Mouse (Mus musculus) heart, adult 2 months (tissue): ENCODE measurements around the gene Nckap5. TPM values are rescaled to one million over a fixed set of nuclear protein-coding genes. Genes with fewer than 3 reads are reported as not detected.

Experiments used
- DNase-seq, 2 experiments: peaks; one replicate each; pipeline ENCODE4 v3.0.0; 2021
- H3K27ac ChIP-seq: fragments of 200-600 bp; 2 replicates; pipeline ENCODE4 v1.8.1; 2022
- H3K27me3 ChIP-seq: fragments of 200-500 bp; 2 replicates; pipeline ENCODE4 v1.6.1; 2012; ENCODE audit warnings: mild to moderate bottlenecking, low read length, inconsistent platforms, mixed read lengths; ENCODE audit not compliant: control insufficient read depth, insufficient read depth
- H3K36me3 ChIP-seq: fragments of 200-500 bp; 2 replicates; pipeline ENCODE4 v1.6.1; 2012; ENCODE audit warnings: low read length, inconsistent platforms; ENCODE audit not compliant: control insufficient read depth, insufficient read depth
- H3K4me1 ChIP-seq: fragments of 200-500 bp; 2 replicates; pipeline ENCODE4 v1.6.1; 2011; ENCODE audit warnings: low read length; ENCODE audit not compliant: control insufficient read depth, insufficient read depth
- H3K4me3 ChIP-seq: fragments of 200-600 bp; 2 replicates; pipeline ENCODE4 v1.8.1; 2022
- H3K79me2 ChIP-seq: fragments of 200-500 bp; replicated peaks from 2 replicates; pipeline ENCODE4 v1.6.1; 2012; ENCODE audit warnings: mild to moderate bottlenecking, inconsistent platforms, low read length, moderate library complexity, mixed read lengths; ENCODE audit not compliant: control insufficient read depth, insufficient read depth
- H3K9ac ChIP-seq: fragments of 200-500 bp; 2 replicates; pipeline ENCODE4 v1.6.1; 2012; ENCODE audit warnings: low read depth, mild to moderate bottlenecking, control low read depth, inconsistent platforms, low read length, mixed read lengths
- CTCF ChIP-seq: fragments of 200-600 bp; IDR thresholded peaks from 2 replicates; pipeline ENCODE4 v1.8.1; 2022; ENCODE audit warnings: antibody characterized with exemption, mild to moderate bottlenecking, moderate library complexity
- EP300 ChIP-seq: fragments of 200-500 bp; IDR thresholded peaks from 2 replicates; pipeline ENCODE4 v1.6.1; 2011; ENCODE audit warnings: low read depth, low read length, control low read depth; ENCODE audit not compliant: insufficient read depth
- POLR2A ChIP-seq: fragments of 200-500 bp; IDR thresholded peaks from 2 replicates; pipeline ENCODE4 v1.6.1; 2011; ENCODE audit warnings: mild to moderate bottlenecking, low read depth, low read length, control low read depth; ENCODE audit not compliant: insufficient read depth
- WGBS: fragments of 180-500 bp; shearing (Covaris S2); methylation state at CpG from one replicate; pipeline ENCODE4 v1.1.7; 2018; 5-methylcytosine and 5-hydroxymethylcytosine counted together
- intact Hi-C: fragments of 180-260 bp; cut with DNase I; formaldehyde crosslinking; loops from one replicate; pipeline ENCODE4 v1.15.1; 2025
- polyA plus RNA-seq: library from polyadenylated mRNA; depleted of rRNA; stranded (reverse); fragments of >200 nt; gene quantifications from 2 replicates; pipeline ENCODE4 v1.2.3, GENCODE M21; 2012
- total RNA-seq, 2 experiments: library from RNA; stranded (reverse); gene quantifications; 2 replicates each; pipeline ENCODE4 v1.2.3; 2021

Nckap5 gene
- total and polyA plus RNA-seq, 3 experiments, result 2.8 to 9.6 (median 6.0) TPM

DNA sequence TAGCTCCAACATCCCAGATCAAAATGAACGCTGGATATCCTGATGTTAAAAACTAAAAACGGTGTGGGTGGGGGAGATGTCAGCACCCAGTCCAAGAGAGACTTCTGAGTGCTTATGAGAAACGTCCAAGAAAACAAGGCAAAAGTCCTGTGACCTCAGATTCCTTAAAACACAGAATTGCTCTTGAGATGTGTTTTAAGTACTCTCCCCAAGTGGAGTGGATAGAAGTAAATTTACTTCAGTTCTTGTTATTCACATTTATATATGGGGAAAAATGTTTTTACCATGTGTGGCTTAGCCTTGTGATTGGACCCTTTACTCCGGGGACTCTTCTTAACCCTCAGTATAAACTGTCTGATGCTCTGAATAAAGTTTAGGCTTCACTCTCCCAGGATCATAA is 640.2 kb downstream of the Nckap5 start:
- H3K4me3 ChIP-seq, result no peak overlapping the region
- no peaks in the 10 kb centered on the region for H3K79me2 ChIP-seq
- TF ChIP-seq EP300 (no peak), CTCF (no peak), POLR2A (no peak)
- no peak overlapping the region for H3K9ac ChIP-seq
- intact Hi-C loops, result no loop called here
- no peaks in the 10 kb centered on the region for H3K4me1 ChIP-seq
- no peak overlapping the region for H3K27ac ChIP-seq
- no peaks in the 10 kb centered on the region for H3K36me3 ChIP-seq
- DNase-seq, result no peak
- WGBS, result 64% methylated on average over 4 of the region's 4 CpGs
- no peaks in the 10 kb centered on the region for H3K27me3 ChIP-seq

GRCm38 (mm10) chr1:126183751-126184150 is 646.8 kb downstream of the Nckap5 start:
- Histone ChIP-seq H3K79me2 (no peaks in the 10 kb centered on the region), H3K4me1 (no peaks in the 10 kb centered on the region), H3K9ac (no peak overlapping the region), H3K27ac (no peak overlapping the region), H3K27me3 (no peaks in the 10 kb centered on the region), H3K36me3 (no peaks in the 10 kb centered on the region), H3K4me3 (no peak overlapping the region)
- TF ChIP-seq CTCF (no peak), EP300 (no peak), POLR2A (no peak)
- DNase-seq, result no peak
- intact Hi-C loops, result no loop called here
- WGBS, result 93% methylated on average over 7 of the region's 7 CpGs

DNA sequence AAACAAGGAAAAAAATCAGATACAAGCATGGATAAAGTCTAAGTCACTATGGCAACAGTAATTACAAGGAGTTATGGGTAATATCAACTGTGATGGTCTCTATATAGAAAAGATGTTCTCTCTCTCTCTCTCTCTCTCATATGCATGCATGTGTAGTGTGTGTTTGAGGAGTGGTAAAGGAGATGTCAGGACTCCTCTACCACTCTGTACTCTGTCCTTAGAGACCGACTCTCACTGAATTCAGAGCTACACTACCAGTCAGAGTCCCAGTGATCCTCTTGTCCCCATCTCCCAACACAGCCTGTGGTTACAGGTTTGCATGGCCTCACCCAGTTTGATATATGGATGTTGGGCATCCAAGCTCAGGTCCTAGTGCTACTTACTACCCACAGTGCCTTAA is 662.0 kb downstream of the Nckap5 start:
- no peak for DNase-seq
- intact Hi-C loops, result no loop called here
- H3K27me3 ChIP-seq, result no peaks in the 10 kb centered on the region
- no peak overlapping the region for H3K27ac ChIP-seq
- H3K4me3 ChIP-seq, result no peak overlapping the region
- H3K36me3 ChIP-seq, result no peaks in the 10 kb centered on the region
- H3K4me1 ChIP-seq, result no peaks in the 10 kb centered on the region
- 73% methylated on average over 1 of the region's 1 CpGs for WGBS
- H3K9ac ChIP-seq, result no peak overlapping the region
- no peak for TF ChIP-seq EP300
- no peak for TF ChIP-seq CTCF
- TF ChIP-seq POLR2A, result no peak
- H3K79me2 ChIP-seq, result no peaks in the 10 kb centered on the region

DNA sequence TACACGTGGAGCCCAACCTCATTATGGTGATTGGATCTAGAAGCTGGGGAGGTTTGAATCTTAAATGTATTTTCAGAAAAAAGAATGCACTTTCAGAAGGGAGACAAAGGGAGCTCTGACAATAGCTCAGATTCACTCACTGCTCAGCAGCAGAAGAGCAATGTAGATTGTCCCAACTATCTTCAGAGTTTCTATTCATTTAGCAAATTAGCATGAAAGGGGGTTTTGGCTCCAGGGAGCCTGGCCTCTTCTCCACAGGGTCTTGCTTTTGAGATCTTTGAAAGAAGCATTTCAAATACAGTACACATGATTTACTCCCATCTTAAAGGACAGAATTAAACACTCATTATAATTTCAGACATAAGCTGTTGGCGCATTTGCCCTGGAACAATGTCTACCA is 662.5 kb downstream of the Nckap5 start:
- H3K4me1 ChIP-seq, result no peaks in the 10 kb centered on the region
- H3K9ac ChIP-seq, result no peak overlapping the region
- TF ChIP-seq EP300, result no peak
- no peak for TF ChIP-seq POLR2A
- TF ChIP-seq CTCF, result no peak
- no peaks in the 10 kb centered on the region for H3K36me3 ChIP-seq
- H3K27me3 ChIP-seq, result no peaks in the 10 kb centered on the region
- intact Hi-C loops, result no loop called here
- no peaks in the 10 kb centered on the region for H3K79me2 ChIP-seq
- WGBS, result 73% methylated on average over 2 of the region's 2 CpGs
- H3K4me3 ChIP-seq, result no peak overlapping the region
- DNase-seq, result no peak
- H3K27ac ChIP-seq, result no peak overlapping the region

DNA sequence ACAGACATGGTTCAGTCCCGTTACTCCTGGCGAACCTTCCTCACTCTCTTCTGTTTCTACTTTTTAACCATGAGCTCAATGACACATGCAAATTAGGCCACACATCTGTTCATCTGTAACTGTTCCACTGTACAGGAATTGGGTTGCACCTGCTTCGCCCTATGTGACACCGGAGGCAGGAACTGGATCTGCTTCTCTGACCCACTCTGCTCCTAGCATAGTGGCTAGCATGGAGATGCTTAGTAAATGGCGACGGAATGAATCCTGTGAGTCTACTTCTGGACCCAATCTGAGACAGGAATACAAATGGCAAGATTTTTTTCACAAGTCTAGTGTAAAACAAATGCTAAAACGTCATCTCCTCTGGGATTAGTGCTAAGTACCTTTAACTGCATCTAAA is 663.1 kb downstream of the Nckap5 start:
- Histone ChIP-seq H3K27me3 (no peaks in the 10 kb centered on the region), H3K4me3 (no peak overlapping the region), H3K36me3 (no peaks in the 10 kb centered on the region), H3K79me2 (no peaks in the 10 kb centered on the region), H3K9ac (no peak overlapping the region), H3K4me1 (no peaks in the 10 kb centered on the region), H3K27ac (no peak overlapping the region)
- DNase-seq, result no peak
- intact Hi-C loops, result no loop called here
- 82% methylated on average over 7 of the region's 7 CpGs for WGBS
- TF ChIP-seq EP300, result no peak
- TF ChIP-seq CTCF, result no peak
- TF ChIP-seq POLR2A, result no peak

GRCm38 (mm10) chr1:126159287-126159686 is 671.3 kb downstream of the Nckap5 start:
- Histone ChIP-seq H3K79me2 (no peaks in the 10 kb centered on the region), H3K4me1 (no peaks in the 10 kb centered on the region), H3K27ac (no peak overlapping the region), H3K4me3 (no peak overlapping the region), H3K27me3 (no peaks in the 10 kb centered on the region), H3K36me3 (no peaks in the 10 kb centered on the region), H3K9ac (no peak overlapping the region)
- 88% methylated on average over 6 of the region's 6 CpGs for WGBS
- intact Hi-C loops, result no loop called here
- no peak for TF ChIP-seq EP300
- no peak for TF ChIP-seq CTCF
- no peak for TF ChIP-seq POLR2A
- DNase-seq, result no peak

GRCm38 (mm10) chr1:126155816-126156215 is 674.8 kb downstream of the Nckap5 start:
- Histone ChIP-seq H3K4me3 (no peak overlapping the region), H3K79me2 (no peaks in the 10 kb centered on the region), H3K36me3 (no peaks in the 10 kb centered on the region), H3K9ac (no peak overlapping the region), H3K4me1 (peaks cover 1% of the 10 kb centered on the region; the same call in 1 of the 2 replicates), H3K27me3 (no peaks in the 10 kb centered on the region), H3K27ac (no peak overlapping the region)
- TF ChIP-seq CTCF (no peak), EP300 (no peak), POLR2A (no peak)
- no peak for DNase-seq
- intact Hi-C loops, result no loop called here
- WGBS, result 62% methylated on average over 5 of the region's 5 CpGs
